Mouse (Mus musculus) kidney, postnatal 0 days (tissue): Measurements from ENCODE around the gene Prkca. TPM values are rescaled to one million over a fixed set of nuclear protein-coding genes. Genes with fewer than 3 reads are reported as not detected.

Experiments
- ATAC-seq: fragments of 200-750 bp; cut with Nextera tagmentation; replicated peaks from 2 replicates; pipeline ENCODE4 v1.8.0; 2017; ENCODE audit warnings: low read depth, moderate number of reproducible peaks, moderate TSS enrichment, moderate library complexity; ENCODE audit not compliant: low FRiP score
- DNase-seq: peaks from one replicate; pipeline ENCODE4 v3.0.0-alpha.2; 2016; ENCODE audit warnings: low spot score
- H3K27ac ChIP-seq: fragments of 300-500 bp; sonication (generic); 2 replicates; pipeline ENCODE4 v1.5.1; 2014; ENCODE audit warnings: mild to moderate bottlenecking
- H3K27me3 ChIP-seq: fragments of 300-500 bp; sonication (generic); 2 replicates; pipeline ENCODE4 v1.6.1; 2014; ENCODE audit warnings: low read length, mixed read lengths; ENCODE audit not compliant: insufficient read depth
- H3K36me3 ChIP-seq: fragments of 300-500 bp; sonication (generic); 2 replicates; pipeline ENCODE4 v1.6.1; 2014; ENCODE audit warnings: low read length, mixed read lengths; ENCODE audit not compliant: insufficient read depth
- H3K4me1 ChIP-seq: fragments of 300-500 bp; sonication (generic); replicated peaks from 2 replicates; pipeline ENCODE4 v1.6.1; 2014; ENCODE audit warnings: antibody characterized with exemption, low read length, mixed read lengths; ENCODE audit not compliant: insufficient read depth
- H3K4me2 ChIP-seq: fragments of 300-500 bp; sonication (generic); 2 replicates; pipeline ENCODE4 v1.6.1; 2014; ENCODE audit warnings: mild to moderate bottlenecking, low read length, moderate library complexity, mixed read lengths
- H3K4me3 ChIP-seq: fragments of 300-500 bp; sonication (generic); replicated peaks from 2 replicates; pipeline ENCODE4 v1.5.1; 2014; ENCODE audit warnings: low read depth, low read length
- H3K9ac ChIP-seq: fragments of 300-500 bp; sonication (generic); 2 replicates; pipeline ENCODE4 v1.6.1; 2014; ENCODE audit warnings: low read depth, low read length
- H3K9me3 ChIP-seq: fragments of 300-500 bp; sonication (generic); replicated peaks from 2 replicates; pipeline ENCODE4 v1.6.1; 2016; ENCODE audit warnings: low read length, inconsistent platforms, mixed read lengths
- CTCF ChIP-seq: IDR thresholded peaks from 2 replicates; pipeline ENCODE4 v1.5.1; 2016; ENCODE audit warnings: antibody characterized with exemption, low read depth, mild to moderate bottlenecking, moderate library complexity
- WGBS: fragments of 180-500 bp; shearing (Covaris S2); extraction: QIAGEN DNeasy Blood & Tissue Kit; methylation state at CpG from one replicate; pipeline ENCODE4 v1.1.7; 2014; 5-methylcytosine and 5-hydroxymethylcytosine counted together
- polyA plus RNA-seq: library from polyadenylated mRNA; unstranded; fragments of >200 nt; fragmentation: Nextera tagmentation; extraction: Ambion mirVana; gene quantifications from 2 replicates; pipeline ENCODE4 v1.2.1, GENCODE M21; 2015

Prkca gene
- polyA plus RNA-seq, 1 experiment from 2014 or later, result 9.3 TPM

GRCm38 (mm10) chr11:108041669-108042068, 302.1 kb downstream of the Prkca start:
- ATAC-seq (no peak), DNase-seq (no peak)
- H3K9ac ChIP-seq, result no peak overlapping the region
- H3K9me3 ChIP-seq, result no peaks in the 10 kb centered on the region
- 71% methylated on average over 7 of the region's 7 CpGs for WGBS
- no peaks in the 10 kb centered on the region for H3K36me3 ChIP-seq
- H3K27ac ChIP-seq, result no peak overlapping the region
- H3K4me2 ChIP-seq, result no peak overlapping the region
- H3K27me3 ChIP-seq, result no peaks in the 10 kb centered on the region
- H3K4me3 ChIP-seq, result no peak overlapping the region
- H3K4me1 ChIP-seq, result no peaks in the 10 kb centered on the region
- no peak for TF ChIP-seq CTCF

GRCm38 (mm10) chr11:108040823-108041222, 302.9 kb downstream of the Prkca start:
- TF ChIP-seq CTCF, result no peak
- Histone ChIP-seq H3K4me2 (no peak overlapping the region), H3K27me3 (no peaks in the 10 kb centered on the region), H3K4me1 (no peaks in the 10 kb centered on the region), H3K9me3 (no peaks in the 10 kb centered on the region), H3K4me3 (no peak overlapping the region), H3K27ac (no peak overlapping the region), H3K9ac (no peak overlapping the region), H3K36me3 (no peaks in the 10 kb centered on the region)
- no peak for ATAC-seq
- DNase-seq, result no peak
- 76% methylated on average over 2 of the region's 2 CpGs for WGBS

- Histone ChIP-seq H3K4me1 (no peaks in the 10 kb centered on the region), H3K9me3 (no peaks in the 10 kb centered on the region), H3K4me3 (no peak overlapping the region), H3K9ac (no peak overlapping the region), H3K4me2 (no peak overlapping the region), H3K27me3 (no peaks in the 10 kb centered on the region), H3K27ac (no peak overlapping the region), H3K36me3 (no peaks in the 10 kb centered on the region)
- DNase-seq (no peak), ATAC-seq (no peak)
- WGBS, result 81% methylated on average over 17 of the region's 17 CpGs
- no peak for TF ChIP-seq CTCF
These were observed 304.0 kb downstream of the Prkca start for GRCm38 (mm10) chr11:108039761-108040160.

DNA sequence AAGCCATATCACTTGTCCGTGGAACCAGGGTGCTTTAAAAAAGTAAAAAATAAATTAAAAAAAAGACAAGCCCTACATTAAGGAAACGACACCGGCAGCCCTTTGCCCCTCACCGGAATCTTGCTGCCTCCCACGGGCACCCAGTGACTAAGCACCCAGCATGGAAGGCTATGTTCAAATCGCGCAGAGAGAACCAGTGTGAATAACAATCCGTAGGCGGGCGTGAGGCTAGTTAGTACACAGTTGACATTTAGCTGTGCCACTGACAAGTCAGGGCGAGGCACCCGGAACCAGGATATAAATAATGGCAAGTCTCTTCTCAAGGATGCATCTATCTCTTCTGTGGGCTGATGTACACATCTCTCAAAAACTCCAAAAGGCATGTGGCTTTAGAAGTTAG, 304.7 kb downstream of the Prkca start:
- Histone ChIP-seq H3K36me3 (no peaks in the 10 kb centered on the region), H3K27ac (no peak overlapping the region), H3K27me3 (no peaks in the 10 kb centered on the region), H3K4me2 (no peak overlapping the region), H3K4me3 (no peak overlapping the region), H3K4me1 (no peaks in the 10 kb centered on the region), H3K9me3 (no peaks in the 10 kb centered on the region), H3K9ac (no peak overlapping the region)
- TF ChIP-seq CTCF, result no peak
- peak; percentile 31 for DNase-seq
- WGBS, result 28% methylated on average over 12 of the region's 12 CpGs
- ATAC-seq, result no peak

- no peak for DNase-seq
These were observed 307.4 kb downstream of the Prkca start for GRCm38 (mm10) chr11:108036339-108036738.

GRCm38 (mm10) chr11:108035761-108036160, 308.0 kb downstream of the Prkca start:
- Histone ChIP-seq H3K9ac (no peak overlapping the region), H3K4me1 (no peaks in the 10 kb centered on the region), H3K4me3 (no peak overlapping the region), H3K4me2 (no peak overlapping the region), H3K27me3 (no peaks in the 10 kb centered on the region), H3K36me3 (no peaks in the 10 kb centered on the region), H3K27ac (no peak overlapping the region), H3K9me3 (no peaks in the 10 kb centered on the region)
- DNase-seq (peak; percentile 9), ATAC-seq (no peak)
- 75% methylated on average over 5 of the region's 5 CpGs for WGBS
- TF ChIP-seq CTCF, result no peak

More at GRCm38 (mm10) chr11:108036339-108036738, 307.4 kb downstream of the Prkca start:
- ATAC-seq, result no peak
- Histone ChIP-seq H3K4me2 (no peak overlapping the region), H3K4me3 (no peak overlapping the region), H3K9ac (no peak overlapping the region), H3K36me3 (no peaks in the 10 kb centered on the region), H3K4me1 (no peaks in the 10 kb centered on the region), H3K9me3 (no peaks in the 10 kb centered on the region), H3K27me3 (no peaks in the 10 kb centered on the region), H3K27ac (no peak overlapping the region)
- TF ChIP-seq CTCF, result no peak
- WGBS, result 94% methylated on average over 10 of the region's 10 CpGs

DNA sequence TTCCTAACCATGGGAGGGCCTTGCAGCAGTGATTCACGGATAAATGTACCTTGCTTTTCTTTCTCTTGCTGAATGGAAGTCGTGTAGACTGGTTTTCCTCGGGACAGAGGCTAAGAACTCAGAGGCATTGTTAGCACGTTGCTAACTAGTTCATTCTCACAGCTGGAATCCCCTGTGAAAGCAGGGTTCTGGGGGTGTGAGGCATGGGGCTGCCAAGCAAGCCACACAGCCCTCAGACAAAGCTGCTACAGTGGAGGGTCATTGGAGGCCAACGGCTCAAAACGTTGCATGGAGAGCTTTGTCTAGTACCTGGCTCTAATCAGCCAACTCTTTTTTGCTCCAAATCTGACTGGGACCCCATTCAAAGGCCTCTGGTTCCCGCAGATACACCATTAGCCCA, 309.4 kb downstream of the Prkca start:
- Histone ChIP-seq H3K9ac (no peak overlapping the region), H3K4me2 (no peak overlapping the region), H3K4me1 (no peaks in the 10 kb centered on the region), H3K27me3 (no peaks in the 10 kb centered on the region), H3K4me3 (no peak overlapping the region), H3K27ac (no peak overlapping the region), H3K9me3 (no peaks in the 10 kb centered on the region), H3K36me3 (no peaks in the 10 kb centered on the region)
- ATAC-seq (no peak), DNase-seq (no peak)
- TF ChIP-seq CTCF, result no peak
- WGBS, result 66% methylated on average over 7 of the region's 7 CpGs
